Mouse (Mus musculus): ENCODE measurements around the gene Mia3. TPM values are rescaled to one million over a fixed set of nuclear protein-coding genes. Genes with fewer than 3 reads are reported as not detected.
"Not testable (repeated sequence)": the region's sequence is repeated elsewhere in the genome, so short reads cannot be mapped to it uniquely, and the experiment has no call there.

Mia3 gene
- total and polyA plus RNA-seq, 2 experiments from 2014 or later: 108 to 132 TPM

DNA sequence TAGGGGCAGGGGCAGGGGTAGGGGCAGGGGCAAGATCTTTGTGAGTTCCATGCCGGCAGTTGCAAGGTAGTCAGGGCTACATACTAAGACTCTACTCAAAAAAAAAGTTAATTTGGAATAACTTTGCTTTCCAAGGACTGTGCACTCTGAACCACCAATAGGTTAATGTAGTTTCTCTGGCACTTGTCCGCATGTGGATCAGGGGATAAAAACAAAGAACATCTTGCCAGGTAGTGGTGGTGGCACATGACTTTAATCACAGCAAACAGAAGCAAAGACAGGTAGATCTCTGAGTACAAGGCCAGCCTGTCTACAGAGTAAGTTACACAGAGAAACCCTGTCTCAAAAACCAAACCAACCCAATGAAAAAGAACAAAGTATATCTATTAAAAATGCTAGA lies 13.3 kb upstream of the Mia3 start:
- H3K4me1 ChIP-seq (ENCODE audit: insufficient read depth, low read length): no peaks in the 10 kb centered on the region
- H3K4me2 ChIP-seq (ENCODE audit: low read depth, low read length, poor library complexity, severe bottlenecking): no peak overlapping the region
- TF ChIP-seq CTCF (IDR thresholded peaks at IDR 0.05): no peak
- H3K9me3 ChIP-seq (ENCODE audit: low read length): no peaks in the 10 kb centered on the region
- no peak overlapping the region for H3K27ac ChIP-seq (ENCODE audit: low read depth, low read length)
- H3K4me3 ChIP-seq (ENCODE audit: low read depth, low read length): no peak overlapping the region
- 90% methylated on average over 2 of the region's 2 CpGs for WGBS
- ATAC-seq (ENCODE audit: low FRiP score) (no peak), DNase-seq (ENCODE audit: low spot score) (no peak)
- peaks cover 32% of the 10 kb centered on the region for H3K27me3 ChIP-seq (ENCODE audit: insufficient read depth, low read length)
- H3K9ac ChIP-seq (replicated peaks; ENCODE audit: low read length, poor library complexity, severe bottlenecking): no peak overlapping the region
- no peaks in the 10 kb centered on the region for H3K36me3 ChIP-seq (ENCODE audit: insufficient read depth, low read length)

DNA sequence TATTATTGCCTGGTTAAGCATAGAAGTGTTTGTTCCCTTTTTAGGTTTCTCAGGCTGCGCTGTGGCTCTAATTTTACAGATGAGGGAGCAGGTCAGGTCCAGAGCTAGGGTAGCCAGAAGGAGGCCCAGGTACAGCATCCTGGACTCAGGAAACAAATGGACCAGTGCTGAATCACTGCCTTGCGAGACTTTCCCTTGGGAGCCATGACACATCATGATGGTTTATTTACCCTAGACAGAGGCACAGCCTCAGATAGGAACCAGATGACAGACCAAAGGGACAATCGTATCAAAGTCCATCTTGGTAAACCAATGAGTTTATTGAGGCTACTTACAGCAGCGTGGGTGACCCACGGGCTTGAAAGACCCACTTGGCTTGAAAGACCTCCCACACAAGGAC lies 12.5 kb upstream of the Mia3 start:
- 88% methylated on average over 5 of the region's 5 CpGs for WGBS
- Histone ChIP-seq H3K4me3 (ENCODE audit: low read depth, low read length) (no peak overlapping the region), H3K9ac (replicated peaks; ENCODE audit: low read length, poor library complexity, severe bottlenecking) (no peak overlapping the region), H3K27me3 (ENCODE audit: insufficient read depth, low read length) (peaks cover 30% of the 10 kb centered on the region), H3K9me3 (ENCODE audit: low read length) (no peaks in the 10 kb centered on the region), H3K4me2 (ENCODE audit: low read depth, low read length, poor library complexity, severe bottlenecking) (no peak overlapping the region), H3K36me3 (ENCODE audit: insufficient read depth, low read length) (no peaks in the 10 kb centered on the region), H3K27ac (ENCODE audit: low read depth, low read length) (no peak overlapping the region), H3K4me1 (ENCODE audit: insufficient read depth, low read length) (no peaks in the 10 kb centered on the region)
- DNase-seq (ENCODE audit: low spot score): no peak
- no peak for TF ChIP-seq CTCF (IDR thresholded peaks at IDR 0.05)
- ATAC-seq (ENCODE audit: low FRiP score): no peak

DNA sequence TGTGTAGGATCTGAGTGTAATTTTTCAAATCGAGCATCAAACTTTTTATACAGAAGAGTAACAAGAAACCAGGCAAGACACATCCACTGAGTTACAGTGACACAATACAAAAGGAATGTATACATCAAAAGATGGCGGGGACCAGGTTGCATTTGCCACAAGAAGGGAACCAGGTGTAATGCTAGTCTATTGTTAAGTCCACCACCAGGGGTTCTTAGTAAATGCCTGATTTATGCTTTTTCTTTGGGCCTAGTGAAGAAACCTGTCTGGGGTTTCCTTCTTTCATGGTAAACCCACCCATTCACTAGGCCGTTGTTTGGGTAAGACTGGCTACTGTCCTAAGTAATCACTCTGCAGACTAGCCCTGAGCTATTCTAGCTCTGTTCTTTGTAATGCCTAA lies 10.0 kb upstream of the Mia3 start:
- not testable (repeated sequence) for ATAC-seq (ENCODE audit: low FRiP score); H3K4me3 ChIP-seq (ENCODE audit: low read depth, low read length)

DNA sequence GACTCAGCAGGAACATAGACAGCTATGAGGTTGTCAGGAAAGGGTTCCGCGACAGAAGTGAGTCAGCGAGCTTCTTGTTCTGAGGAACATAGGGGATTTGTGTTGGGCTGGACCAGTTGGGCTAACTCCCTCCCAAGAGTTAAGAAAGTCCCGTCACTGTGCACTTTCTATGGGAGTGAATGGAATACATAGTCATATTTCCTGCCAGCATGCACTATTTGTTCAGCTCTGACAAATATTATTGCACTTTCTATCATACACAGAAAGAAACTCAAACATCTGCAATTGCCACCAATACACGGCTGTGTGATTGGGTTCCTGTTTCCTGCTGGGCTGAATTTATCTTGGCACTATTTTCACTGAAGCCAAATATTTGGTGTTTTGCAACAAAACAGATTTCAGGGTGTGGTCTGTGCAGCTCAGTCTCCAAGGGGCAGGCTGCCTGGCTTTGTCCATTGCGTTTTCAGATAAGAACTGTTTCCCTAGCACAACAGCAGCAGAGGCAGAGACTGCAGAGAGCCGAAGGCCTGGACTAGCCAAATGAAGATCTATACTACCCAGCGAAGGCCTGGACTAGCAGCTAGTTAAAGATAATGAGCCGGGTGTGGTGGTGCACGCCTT lies 9.1 kb upstream of the Mia3 start:
- 83% methylated on average over 10 of the region's 10 CpGs for WGBS
- Histone ChIP-seq H3K4me3 (ENCODE audit: low read depth, low read length) (no peak overlapping the region), H3K4me1 (ENCODE audit: insufficient read depth, low read length) (no peaks in the 10 kb centered on the region), H3K27me3 (ENCODE audit: insufficient read depth, low read length) (peaks cover 10% of the 10 kb centered on the region; the same call in 1 of the 2 replicates), H3K36me3 (ENCODE audit: insufficient read depth, low read length) (no peaks in the 10 kb centered on the region), H3K27ac (ENCODE audit: low read depth, low read length) (no peak overlapping the region), H3K9ac (replicated peaks; ENCODE audit: low read length, poor library complexity, severe bottlenecking) (no peak overlapping the region), H3K9me3 (ENCODE audit: low read length) (no peaks in the 10 kb centered on the region), H3K4me2 (ENCODE audit: low read depth, low read length, poor library complexity, severe bottlenecking) (no peak overlapping the region)
- ATAC-seq (ENCODE audit: low FRiP score): no peak
- DNase-seq (ENCODE audit: low spot score): no peak
- no peak for TF ChIP-seq CTCF (IDR thresholded peaks at IDR 0.05)

More for the DNA sequence above, 10.0 kb upstream of the Mia3 start:
- not testable (repeated sequence) for H3K4me1 ChIP-seq (ENCODE audit: insufficient read depth, low read length); H3K9me3 ChIP-seq (ENCODE audit: low read length); H3K36me3 ChIP-seq (ENCODE audit: insufficient read depth, low read length); H3K4me2 ChIP-seq (ENCODE audit: low read depth, low read length, poor library complexity, severe bottlenecking); H3K9ac ChIP-seq (replicated peaks; ENCODE audit: low read length, poor library complexity, severe bottlenecking); H3K27ac ChIP-seq (ENCODE audit: low read depth, low read length); DNase-seq (ENCODE audit: low spot score)
- H3K27me3 ChIP-seq (ENCODE audit: insufficient read depth, low read length): peaks cover 17% of the 10 kb centered on the region
- 92% methylated on average over 3 of the region's 3 CpGs for WGBS

DNA sequence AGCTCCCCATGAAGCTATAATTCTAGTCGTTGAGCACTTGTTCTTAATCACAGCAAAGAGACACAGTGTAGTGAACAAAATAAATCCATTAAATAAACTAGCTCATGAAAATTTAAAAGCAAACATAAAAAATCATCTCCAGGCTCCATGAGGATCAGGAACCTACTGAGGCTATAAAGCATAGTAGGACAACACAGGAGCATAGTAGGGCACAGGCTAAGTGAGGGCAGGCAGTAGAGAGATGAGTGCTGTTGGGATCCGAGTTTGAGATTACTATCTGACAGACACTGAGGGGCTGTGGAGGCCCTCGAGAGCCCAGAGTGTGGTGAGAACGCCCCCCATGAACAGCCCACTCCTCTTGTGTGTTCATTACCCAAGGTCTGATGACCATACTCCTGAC lies 7.7 kb upstream of the Mia3 start:
- TF ChIP-seq CTCF (IDR thresholded peaks at IDR 0.05): no peak
- 80% methylated on average over 4 of the region's 4 CpGs for WGBS
- Histone ChIP-seq H3K9me3 (ENCODE audit: low read length) (no peaks in the 10 kb centered on the region), H3K4me3 (ENCODE audit: low read depth, low read length) (no peak overlapping the region), H3K9ac (replicated peaks; ENCODE audit: low read length, poor library complexity, severe bottlenecking) (no peak overlapping the region), H3K27me3 (ENCODE audit: insufficient read depth, low read length) (peaks cover under 1% of the 10 kb centered on the region; the same call in 1 of the 2 replicates), H3K36me3 (ENCODE audit: insufficient read depth, low read length) (no peaks in the 10 kb centered on the region), H3K4me1 (ENCODE audit: insufficient read depth, low read length) (no peaks in the 10 kb centered on the region), H3K4me2 (ENCODE audit: low read depth, low read length, poor library complexity, severe bottlenecking) (no peak overlapping the region), H3K27ac (ENCODE audit: low read depth, low read length) (no peak overlapping the region)
- ATAC-seq (ENCODE audit: low FRiP score) (no peak), DNase-seq (ENCODE audit: low spot score) (no peak)

DNA sequence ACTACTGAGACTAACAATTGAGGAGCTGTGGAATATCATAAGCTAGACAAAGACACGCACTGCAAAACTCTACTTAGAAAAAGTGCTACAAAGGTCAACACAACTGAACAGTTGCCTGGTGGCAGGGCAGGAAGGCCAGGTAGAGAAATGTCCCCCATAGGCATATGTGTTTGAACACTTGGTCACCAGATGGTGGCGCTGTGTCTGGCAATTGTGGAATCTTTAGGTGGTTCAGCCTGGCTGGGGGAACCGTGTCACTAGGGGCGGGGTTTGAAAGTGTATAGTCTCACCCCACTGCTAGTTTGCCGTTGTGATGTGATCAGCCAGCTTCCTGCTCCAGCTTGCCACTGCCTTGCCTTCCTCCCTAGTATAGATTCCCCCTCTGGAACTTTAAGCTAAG lies 5.4 kb upstream of the Mia3 start:
- peak; percentile 4; the same call in 1 of the 2 replicates for TF ChIP-seq CTCF (IDR thresholded peaks at IDR 0.05)
- H3K9me3 ChIP-seq (ENCODE audit: low read length): no peaks in the 10 kb centered on the region
- ATAC-seq (ENCODE audit: low FRiP score) (no peak), DNase-seq (ENCODE audit: low spot score) (no peak)
- no peaks in the 10 kb centered on the region for H3K36me3 ChIP-seq (ENCODE audit: insufficient read depth, low read length)
- H3K27me3 ChIP-seq (ENCODE audit: insufficient read depth, low read length): no peaks in the 10 kb centered on the region
- no peak overlapping the region for H3K9ac ChIP-seq (replicated peaks; ENCODE audit: low read length, poor library complexity, severe bottlenecking)
- WGBS: 79% methylated on average over 5 of the region's 5 CpGs
- no peak overlapping the region for H3K4me3 ChIP-seq (ENCODE audit: low read depth, low read length)
- H3K4me1 ChIP-seq (ENCODE audit: insufficient read depth, low read length): no peaks in the 10 kb centered on the region
- no peak overlapping the region for H3K4me2 ChIP-seq (ENCODE audit: low read depth, low read length, poor library complexity, severe bottlenecking)
- H3K27ac ChIP-seq (ENCODE audit: low read depth, low read length): no peak overlapping the region
